Mouse (Mus musculus) midbrain, embryonic 14.5 days (tissue): ENCODE measurements around the gene Klf2. TPM values are rescaled to one million over a fixed set of nuclear protein-coding genes. Genes with fewer than 3 reads are reported as not detected.

ENCODE experiments used
- ATAC-seq: fragments of 200-750 bp; cut with Nextera tagmentation; 2 replicates; pipeline ENCODE4 v1.8.0; 2017; ENCODE audit warnings: moderate number of reproducible peaks, moderate library complexity; ENCODE audit not compliant: low FRiP score, low TSS enrichment
- DNase-seq: peaks from one replicate; pipeline ENCODE4 v3.0.0-alpha.2; 2015
- H3K27ac ChIP-seq: fragments of 300-500 bp; sonication (generic); replicated peaks from 2 replicates; pipeline ENCODE4 v1.5.1; 2014; ENCODE audit warnings: mild to moderate bottlenecking, low read depth, low read length, moderate library complexity
- H3K27me3 ChIP-seq: fragments of 300-500 bp; sonication (generic); 2 replicates; pipeline ENCODE4 v1.6.1; 2014; ENCODE audit warnings: low read length, control low read depth, mixed read lengths; ENCODE audit not compliant: control insufficient read depth, insufficient read depth
- H3K36me3 ChIP-seq: fragments of 300-500 bp; sonication (generic); 2 replicates; pipeline ENCODE4 v1.6.1; 2014; ENCODE audit warnings: low read length, control low read depth; ENCODE audit not compliant: control insufficient read depth, insufficient read depth
- H3K4me1 ChIP-seq: fragments of 300-500 bp; sonication (generic); 2 replicates; pipeline ENCODE4 v1.6.1; 2014; ENCODE audit warnings: mild to moderate bottlenecking, antibody characterized with exemption, low read length, control low read depth; ENCODE audit not compliant: control insufficient read depth, insufficient read depth
- H3K4me2 ChIP-seq: fragments of 300-500 bp; sonication (generic); 2 replicates; pipeline ENCODE4 v1.6.1; 2014; ENCODE audit warnings: mild to moderate bottlenecking, low read length, moderate library complexity
- H3K4me3 ChIP-seq: fragments of 300-500 bp; sonication (generic); replicated peaks from 2 replicates; pipeline ENCODE4 v1.5.1; 2014; ENCODE audit warnings: low read depth, low read length
- H3K9ac ChIP-seq: fragments of 300-500 bp; sonication (generic); replicated peaks from 2 replicates; pipeline ENCODE4 v1.6.1; 2014; ENCODE audit warnings: mild to moderate bottlenecking, low read length, moderate library complexity
- H3K9me3 ChIP-seq: fragments of 300-500 bp; sonication (generic); 2 replicates; pipeline ENCODE4 v1.6.1; 2016; ENCODE audit warnings: low read length, control low read depth, mixed read lengths; ENCODE audit not compliant: control insufficient read depth
- WGBS: fragments of 180-500 bp; shearing (Covaris S2); extraction: QIAGEN DNeasy Blood & Tissue Kit; methylation state at CpG from one replicate; pipeline ENCODE4 v1.1.7; 2014; 5-methylcytosine and 5-hydroxymethylcytosine counted together
- polyA plus RNA-seq: library from polyadenylated mRNA; unstranded; fragments of >200 nt; fragmentation: Nextera tagmentation; extraction: Ambion mirVana; gene quantifications from 2 replicates; pipeline ENCODE4 v1.2.1, GENCODE M21; 2014

Gene Klf2
- polyA plus RNA-seq, 1 experiment from 2014 or later, result 5.7 TPM

DNA sequence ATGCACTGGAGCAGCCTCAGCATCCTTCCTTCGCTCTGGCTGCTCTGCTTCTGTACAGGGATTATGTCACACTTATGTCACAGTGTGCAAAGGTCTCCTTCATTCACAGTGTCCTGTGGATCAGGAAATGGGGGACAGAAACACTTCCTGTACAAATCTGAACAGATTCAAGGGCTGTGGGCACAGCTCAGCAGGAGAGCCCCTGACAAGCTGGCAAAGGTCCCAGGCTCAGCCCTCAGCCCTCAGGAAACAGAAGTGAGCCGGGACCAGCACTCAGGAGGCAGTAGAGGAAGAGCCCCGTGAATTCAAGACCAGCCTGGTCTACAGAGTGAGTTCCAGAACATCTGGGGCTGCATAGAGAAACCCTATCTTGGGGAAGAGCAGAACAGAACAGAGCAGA lies 37.2 kb upstream of the Klf2 start:
- ATAC-seq, result no peak
- Histone ChIP-seq H3K4me1 (no peaks in the 10 kb centered on the region), H3K4me2 (no peak overlapping the region), H3K9ac (no peak overlapping the region), H3K9me3 (no peaks in the 10 kb centered on the region), H3K4me3 (no peak overlapping the region), H3K36me3 (no peaks in the 10 kb centered on the region), H3K27ac (no peak overlapping the region), H3K27me3 (no peaks in the 10 kb centered on the region)
- 46% methylated on average over 3 of the region's 3 CpGs for WGBS
- DNase-seq, result peak; percentile 14

GRCm38 (mm10) chr8:72285285-72285684 lies 33.5 kb upstream of the Klf2 start:
- no peak for DNase-seq
- ATAC-seq, result no peak
- no peak overlapping the region for H3K4me2 ChIP-seq
- H3K36me3 ChIP-seq, result no peaks in the 10 kb centered on the region
- H3K4me3 ChIP-seq, result no peak overlapping the region
- H3K9ac ChIP-seq, result no peak overlapping the region
- WGBS, result 74% methylated on average over 4 of the region's 4 CpGs
- no peaks in the 10 kb centered on the region for H3K9me3 ChIP-seq
- H3K27ac ChIP-seq, result no peak overlapping the region
- H3K27me3 ChIP-seq, result no peaks in the 10 kb centered on the region
- H3K4me1 ChIP-seq, result no peaks in the 10 kb centered on the region

DNA sequence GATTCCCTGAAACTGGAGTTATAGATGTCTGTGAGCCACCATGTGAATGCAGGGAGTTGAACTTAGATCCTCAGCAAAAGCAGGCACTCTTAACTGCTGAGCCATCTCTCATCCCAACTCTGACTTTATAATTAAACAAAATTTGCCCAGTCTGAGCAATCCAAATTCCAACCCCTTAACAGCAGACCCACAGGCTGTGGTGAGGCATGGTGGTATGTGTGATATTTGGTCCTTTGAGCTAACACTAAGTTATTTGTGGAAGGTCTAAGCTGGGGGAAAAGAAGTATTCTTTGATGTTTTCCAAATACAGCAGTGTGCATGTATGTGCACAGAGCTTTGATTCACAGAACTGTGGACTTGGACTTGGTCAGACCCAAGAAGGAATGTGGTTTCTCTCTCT lies 29.8 kb upstream of the Klf2 start:
- Histone ChIP-seq H3K4me3 (no peak overlapping the region), H3K27ac (no peak overlapping the region), H3K4me1 (no peaks in the 10 kb centered on the region), H3K9me3 (no peaks in the 10 kb centered on the region), H3K9ac (no peak overlapping the region), H3K27me3 (no peaks in the 10 kb centered on the region), H3K36me3 (no peaks in the 10 kb centered on the region), H3K4me2 (no peak overlapping the region)
- DNase-seq, result no peak
- no peak for ATAC-seq

DNA sequence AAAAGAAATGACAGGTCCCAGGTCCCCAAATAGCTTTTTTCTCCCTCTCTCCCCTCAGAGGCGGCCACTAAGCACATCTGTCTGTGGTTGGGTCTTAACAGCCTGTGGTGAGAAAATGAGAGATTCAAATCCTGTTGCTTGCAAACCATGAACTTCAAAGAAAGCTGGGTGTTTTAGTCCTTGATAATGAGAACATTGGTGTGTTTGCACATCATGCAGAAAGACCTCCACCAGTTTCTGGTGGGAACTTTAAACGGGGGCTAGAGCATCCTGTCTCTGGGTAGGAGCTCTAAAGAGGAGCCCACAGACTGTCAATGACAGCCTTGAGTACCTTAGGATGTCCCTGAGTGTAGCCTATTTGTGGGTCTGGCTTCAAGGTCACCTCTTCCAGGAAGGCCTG lies 27.7 kb upstream of the Klf2 start:
- Histone ChIP-seq H3K9ac (no peak overlapping the region), H3K36me3 (no peaks in the 10 kb centered on the region), H3K27me3 (no peaks in the 10 kb centered on the region), H3K27ac (no peak overlapping the region), H3K9me3 (no peaks in the 10 kb centered on the region), H3K4me1 (no peaks in the 10 kb centered on the region), H3K4me3 (no peak overlapping the region), H3K4me2 (no peak overlapping the region)
- ATAC-seq, result no peak
- no peak for DNase-seq
- 85% methylated on average over 2 of the region's 2 CpGs for WGBS

GRCm38 (mm10) chr8:72293309-72293708 lies 25.5 kb upstream of the Klf2 start:
- Histone ChIP-seq H3K36me3 (no peaks in the 10 kb centered on the region), H3K27me3 (no peaks in the 10 kb centered on the region), H3K9me3 (no peaks in the 10 kb centered on the region), H3K4me1 (no peaks in the 10 kb centered on the region), H3K4me3 (no peak overlapping the region), H3K4me2 (no peak overlapping the region), H3K27ac (no peak overlapping the region), H3K9ac (no peak overlapping the region)
- no peak for ATAC-seq
- DNase-seq, result no peak

DNA sequence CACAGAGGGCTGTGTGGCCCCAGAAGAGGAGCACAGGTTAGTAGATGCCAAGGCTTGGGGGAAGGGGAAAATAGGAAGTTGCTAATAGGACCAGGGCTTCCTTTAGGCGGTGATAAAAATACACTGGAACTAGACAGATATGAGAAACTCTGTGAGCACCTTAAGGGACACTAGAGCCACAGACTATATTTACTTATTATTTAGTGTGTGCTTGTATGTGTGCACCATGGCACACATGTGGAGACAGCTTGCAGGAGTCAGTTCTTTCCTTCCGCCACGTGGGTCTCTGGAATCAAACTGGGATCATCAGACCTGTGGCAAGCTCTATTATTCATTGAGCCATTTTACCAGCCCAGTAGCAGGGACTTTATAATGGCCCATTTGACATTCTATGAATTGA lies 23.7 kb upstream of the Klf2 start:
- H3K4me3 ChIP-seq, result no peak overlapping the region
- 76% methylated on average over 3 of the region's 3 CpGs for WGBS
- no peaks in the 10 kb centered on the region for H3K4me1 ChIP-seq
- no peaks in the 10 kb centered on the region for H3K9me3 ChIP-seq
- no peaks in the 10 kb centered on the region for H3K36me3 ChIP-seq
- DNase-seq (no peak), ATAC-seq (no peak)
- no peak overlapping the region for H3K27ac ChIP-seq
- no peak overlapping the region for H3K9ac ChIP-seq
- no peak overlapping the region for H3K4me2 ChIP-seq
- no peaks in the 10 kb centered on the region for H3K27me3 ChIP-seq

GRCm38 (mm10) chr8:72295679-72296078 lies 23.2 kb upstream of the Klf2 start:
- Histone ChIP-seq H3K4me2 (no peak overlapping the region), H3K9me3 (no peaks in the 10 kb centered on the region), H3K36me3 (no peaks in the 10 kb centered on the region), H3K27me3 (no peaks in the 10 kb centered on the region), H3K27ac (no peak overlapping the region), H3K4me1 (no peaks in the 10 kb centered on the region), H3K4me3 (no peak overlapping the region), H3K9ac (no peak overlapping the region)
- ATAC-seq, result no peak
- peak; percentile 41 for DNase-seq
- WGBS, result 58% methylated on average over 8 of the region's 8 CpGs

- H3K4me1 ChIP-seq, result no peaks in the 10 kb centered on the region
- H3K36me3 ChIP-seq, result no peaks in the 10 kb centered on the region
- ATAC-seq (no peak), DNase-seq (no peak)
- H3K27me3 ChIP-seq, result no peaks in the 10 kb centered on the region
- no peak overlapping the region for H3K4me2 ChIP-seq
- no peak overlapping the region for H3K27ac ChIP-seq
- H3K9me3 ChIP-seq, result no peaks in the 10 kb centered on the region
- no peak overlapping the region for H3K9ac ChIP-seq
- no peak overlapping the region for H3K4me3 ChIP-seq
- WGBS, result 89% methylated on average over 8 of the region's 8 CpGs
Measured at GRCm38 (mm10) chr8:72296561-72296960, 22.3 kb upstream of the Klf2 start.

GRCm38 (mm10) chr8:72298928-72299327 lies 19.9 kb upstream of the Klf2 start:
- WGBS, result 69% methylated on average over 1 of the region's 1 CpGs
- ATAC-seq (no peak), DNase-seq (no peak)
- Histone ChIP-seq H3K27ac (no peak overlapping the region), H3K27me3 (no peaks in the 10 kb centered on the region), H3K4me3 (no peak overlapping the region), H3K9me3 (no peaks in the 10 kb centered on the region), H3K36me3 (no peaks in the 10 kb centered on the region), H3K4me1 (no peaks in the 10 kb centered on the region), H3K4me2 (no peak overlapping the region), H3K9ac (no peak overlapping the region)
